ENCODE assay signal across 12 mouse cellular contexts in genomic region chr19:41716233-41717218, GRCm38 (mm10). TPM values are rescaled to one million over a fixed set of nuclear protein-coding genes. Genes with fewer than 3 reads are reported as not detected.
DNase-seq lines count a peak whose midpoint lies in the region; ATAC-seq and TF ChIP-seq lines count a peak whose summit lies in the region.
"Had no signal": no experiment of that assay in that cellular context is flagged by ENCODE, and none has a peak within 500 bp of the region (broad histone marks: within the 10 kb centered on the region; RNA-seq: fewer than 3 reads in every experiment).

No protein-coding gene starts in this region.

- H3K36me3 ChIP-seq in hindbrain, embryonic 10.5 days = peaks cover 3% of the 10 kb centered on the region; the same call in 1 of the 2 replicates
- H3K36me3 ChIP-seq in hindbrain, embryonic 14.5 days (replicated peaks; ENCODE audit: control insufficient read depth, insufficient read depth) = no peaks in the 10 kb centered on the region
- H3K36me3 ChIP-seq in forebrain, embryonic 12.5 days (replicated peaks) = no peaks in the 10 kb centered on the region
- H3K36me3 ChIP-seq in midbrain, embryonic 13.5 days = peaks cover 5% of the 10 kb centered on the region; the same call in 1 of the 2 replicates

- no peak for TF ChIP-seq POLR2A in cerebellum, adult 2 months (IDR thresholded peaks at IDR 0.05; ENCODE audit: borderline replicate concordance, insufficient read depth, low read length)

- ATAC-seq in hindbrain, embryonic 14.5 days (ENCODE audit: low FRiP score) = no peak
- ATAC-seq in forebrain, embryonic 12.5 days (ENCODE audit: low FRiP score) = peak; percentile 67
- peak; percentile 56 for ATAC-seq in midbrain, embryonic 13.5 days
- ATAC-seq in erythroid progenitor cell, adult 5-6 weeks (replicated peaks; ENCODE audit: low FRiP score, poor library complexity, severe bottlenecking) = no peak
- ATAC-seq: CD4-positive, CD25-positive, alpha-beta regulatory T cell, adult 4 months had no signal

- H3K4me3 ChIP-seq in hindbrain, embryonic 10.5 days = peak overlapping the region; percentile 7; the same call in 1 of the 2 replicates
- no peak overlapping the region for H3K4me3 ChIP-seq in hindbrain, embryonic 14.5 days (replicated peaks; ENCODE audit: low read length)
- no peak overlapping the region for H3K4me3 ChIP-seq in forebrain, embryonic 12.5 days (replicated peaks)
- no peak overlapping the region for H3K4me3 ChIP-seq in midbrain, embryonic 13.5 days (replicated peaks)
- H3K4me3 ChIP-seq in cerebellum, adult 2 months (replicated peaks; ENCODE audit: insufficient read depth, low read depth, low read length) = no peak overlapping the region
- H3K4me3 ChIP-seq: megakaryocyte, embryonic 14.5 days had no signal

- no peak overlapping the region for H3K9ac ChIP-seq in hindbrain, embryonic 14.5 days
- H3K9ac ChIP-seq in forebrain, embryonic 12.5 days = no peak overlapping the region
- H3K9ac ChIP-seq in midbrain, embryonic 13.5 days (replicated peaks) = no peak overlapping the region

- DNase-seq in hindbrain, embryonic 10.5 days (ENCODE audit: low spot score) = peak; percentile 95
- no peak for DNase-seq in hindbrain, embryonic 14.5 days (ENCODE audit: low spot score)
- peak; percentile 15 for DNase-seq in R1 (ENCODE audit: low read depth, low spot score)
- DNase-seq in adrenal gland, adult 2 months = no peak
- no peak for DNase-seq in cerebellum, adult 2 months
- DNase-seq: left cerebral cortex, postnatal 4 days had no signal

- H3K27me3 ChIP-seq in hindbrain, embryonic 10.5 days (ENCODE audit: insufficient read depth, poor library complexity, severe bottlenecking) = peaks cover 98% of the 10 kb centered on the region
- 0 out of 2 replicates have a peak, but pooled peaks cover 2% of the 10 kb centered on the region for H3K27me3 ChIP-seq in hindbrain, embryonic 14.5 days (ENCODE audit: control insufficient read depth, insufficient read depth, low read length)
- H3K27me3 ChIP-seq in forebrain, embryonic 12.5 days = peaks cover 54% of the 10 kb centered on the region
- H3K27me3 ChIP-seq in midbrain, embryonic 13.5 days = peaks cover 18% of the 10 kb centered on the region
- H3K27me3 ChIP-seq in cerebellum, adult 2 months (ENCODE audit: control insufficient read depth, insufficient read depth, low read length) = no peaks in the 10 kb centered on the region

- H3K4me2 ChIP-seq in hindbrain, embryonic 14.5 days (replicated peaks) = no peak overlapping the region
- H3K4me2 ChIP-seq in forebrain, embryonic 12.5 days = no peak overlapping the region
- H3K4me2 ChIP-seq in midbrain, embryonic 13.5 days (replicated peaks) = no peak overlapping the region

- H3K9me3 ChIP-seq in hindbrain, embryonic 10.5 days = no peaks in the 10 kb centered on the region
- H3K9me3 ChIP-seq in hindbrain, embryonic 14.5 days (ENCODE audit: control insufficient read depth, low read length) = no peaks in the 10 kb centered on the region
- H3K9me3 ChIP-seq in forebrain, embryonic 12.5 days = no peaks in the 10 kb centered on the region
- H3K9me3 ChIP-seq in midbrain, embryonic 13.5 days = no peaks in the 10 kb centered on the region
- H3K9me3 ChIP-seq: megakaryocyte, embryonic 14.5 days had no signal

- WGBS in hindbrain, embryonic 10.5 days = 16% methylated on average over 19 of the region's 19 CpGs
- 20% methylated on average over 19 of the region's 19 CpGs for WGBS in hindbrain, embryonic 14.5 days
- 21% methylated on average over 19 of the region's 19 CpGs for WGBS in forebrain, embryonic 12.5 days
- 18% methylated on average over 19 of the region's 19 CpGs for WGBS in midbrain, embryonic 13.5 days
- 71% methylated on average over 19 of the region's 19 CpGs for WGBS in cerebellum, adult 2 months

- H3K27ac ChIP-seq in hindbrain, embryonic 10.5 days = peak overlapping the region; percentile 83
- no peak overlapping the region; the same call in 1 of the 2 replicates for H3K27ac ChIP-seq in hindbrain, embryonic 14.5 days
- peak overlapping the region; percentile 56; the same call in 1 of the 2 replicates for H3K27ac ChIP-seq in forebrain, embryonic 12.5 days
- H3K27ac ChIP-seq in midbrain, embryonic 13.5 days = 0 out of 2 replicates have a peak overlapping the region, but pooled peaks have one; percentile 27
- no peak overlapping the region for H3K27ac ChIP-seq in cerebellum, adult 2 months (ENCODE audit: insufficient read depth, low read length)

- peaks cover 72% of the 10 kb centered on the region for H3K4me1 ChIP-seq in hindbrain, embryonic 10.5 days (replicated peaks)
- peaks cover 19% of the 10 kb centered on the region for H3K4me1 ChIP-seq in hindbrain, embryonic 14.5 days (replicated peaks; ENCODE audit: control insufficient read depth, insufficient read depth, low read length)
- H3K4me1 ChIP-seq in forebrain, embryonic 12.5 days = peaks cover 38% of the 10 kb centered on the region
- H3K4me1 ChIP-seq in midbrain, embryonic 13.5 days (replicated peaks) = peaks cover 49% of the 10 kb centered on the region
- H3K4me1 ChIP-seq in cerebellum, adult 2 months (ENCODE audit: control insufficient read depth, insufficient read depth, low read length) = no peaks in the 10 kb centered on the region; the same call in 1 of the 2 replicates
- H3K4me1 ChIP-seq: megakaryocyte, embryonic 14.5 days had no signal

- TF ChIP-seq CTCF in cerebellum, adult 2 months (IDR thresholded peaks at IDR 0.05; ENCODE audit: borderline replicate concordance, insufficient read depth, low read depth, low read length) = no peak

RNA-seq across cellular contexts. Expression of gene Slit1, which starts 26.9 kb away (rescaled TPM):
- polyA plus RNA-seq in hindbrain, embryonic 10.5 days (2016; fragmentation: Nextera tagmentation; extraction: Ambion mirVana) = 13.9 and 18.0 TPM in 2 replicates
- 31.7 and 36.4 TPM in 2 replicates for polyA plus RNA-seq in hindbrain, embryonic 14.5 days (2014; fragmentation: Nextera tagmentation; extraction: Ambion mirVana)
- polyA plus RNA-seq in forebrain, embryonic 12.5 days (2016; fragmentation: Nextera tagmentation; extraction: Ambion mirVana) = 11.0 and 14.0 TPM in 2 replicates
- polyA plus RNA-seq in midbrain, embryonic 13.5 days (2015; fragmentation: Nextera tagmentation; extraction: Ambion mirVana) = 13.2 and 23.8 TPM in 2 replicates
- total RNA-seq in adrenal gland, adult 2 months (2021) = 10 to 100 TPM in 1 of 2 experiments, 1 to 10 TPM in 1; 2.9 to 18.1 TPM
- polyA plus RNA-seq in adrenal gland, adult 2 months (2012; rRNA removed) = 11.9 and 17.9 TPM in 2 replicates
- 1.1 and 1.7 TPM in 2 replicates for total RNA-seq in erythroid progenitor cell, adult 5-6 weeks (2015; ENCODE audit: low replicate concordance)
- 1.0 and 1.6 TPM in 2 replicates for total RNA-seq in erythroid progenitor cell, adult 5-6 weeks (2017; ENCODE audit: low replicate concordance)
- 3.9 and 4.9 TPM in 2 replicates for polyA plus RNA-seq in cerebellum, adult 2 months (2012; rRNA removed)
- polyA plus RNA-seq: CD4-positive, CD25-positive, alpha-beta regulatory T cell, adult 4 months; heart, embryonic 14.5 days had no signal

Comparison
In these comparisons a context has a peak if more than half of its experiments do, and no peak if none do; other contexts are left out.
1. DNase-seq: peak in hindbrain, embryonic 10.5 days (single experiment) and R1 (single experiment); none in hindbrain, embryonic 14.5 days (single experiment), adrenal gland, adult 2 months (single experiment) and cerebellum, adult 2 months (0 of 2).
2. H3K27ac ChIP-seq: peak in hindbrain, embryonic 10.5 days (single experiment), forebrain, embryonic 12.5 days (single experiment) and midbrain, embryonic 13.5 days (single experiment); none in hindbrain, embryonic 14.5 days (single experiment) and cerebellum, adult 2 months (single experiment).
3. ATAC-seq: peak in forebrain, embryonic 12.5 days (single experiment) and midbrain, embryonic 13.5 days (single experiment); none in hindbrain, embryonic 14.5 days (single experiment) and erythroid progenitor cell, adult 5-6 weeks (single experiment).